Mouse (Mus musculus) layer of hippocampus, postnatal 14 days (tissue): ENCODE measurements around the gene Golim4. TPM values are rescaled to one million over a fixed set of nuclear protein-coding genes. Genes with fewer than 3 reads are reported as not detected.

Experiments used
- total RNA-seq, 2 experiments: library from RNA; stranded (reverse); gene quantifications; 2 replicates each; pipeline ENCODE4 v1.2.3; 2021

The Golim4 gene
- total RNA-seq, 2 experiments from 2014 or later: 26.3 to 27.6 TPM

Other genes with a start within 250 kb of the Golim4 start
- not detected for gene Gm29133, start 208.8 kb downstream of the Golim4 start, total RNA-seq
- gene Fstl5, start 117.3 kb upstream of the Golim4 start, total RNA-seq: 10 to 100 TPM; 28.9 to 29.6 TPM